Mouse (Mus musculus): ENCODE measurements around the gene Ppm1l. TPM values are rescaled to one million over a fixed set of nuclear protein-coding genes. Genes with fewer than 3 reads are reported as not detected.
A peak's percentile ranks its signal among the peaks of the same experiment; 100 is the strongest.

The Ppm1l gene
- total RNA-seq, 2 experiments from 2014 or later = 27.2 to 29.4 TPM

- 0 out of 2 replicates have a peak, but pooled peaks have one; percentile 54 for ATAC-seq (replicated peaks; ENCODE audit: low FRiP score, poor library complexity, severe bottlenecking)
Measured at GRCm38 (mm10) chr3:69481835-69482234, 165.2 kb downstream of the Ppm1l start.

- no peak for ATAC-seq (replicated peaks; ENCODE audit: low FRiP score, poor library complexity, severe bottlenecking)
Measured at GRCm38 (mm10) chr3:69484006-69484574, 167.4 kb downstream of the Ppm1l start.

- ATAC-seq (replicated peaks; ENCODE audit: low FRiP score, poor library complexity, severe bottlenecking) = no peak
Measured at GRCm38 (mm10) chr3:69484582-69484981, 167.9 kb downstream of the Ppm1l start.

GRCm38 (mm10) chr3:69485347-69485746 lies 168.7 kb downstream of the Ppm1l start:
- no peak for ATAC-seq (replicated peaks; ENCODE audit: low FRiP score, poor library complexity, severe bottlenecking)

GRCm38 (mm10) chr3:69485756-69486155 lies 169.1 kb downstream of the Ppm1l start:
- ATAC-seq (replicated peaks; ENCODE audit: low FRiP score, poor library complexity, severe bottlenecking) = no peak

- no peak for ATAC-seq (replicated peaks; ENCODE audit: low FRiP score, poor library complexity, severe bottlenecking)
Measured at GRCm38 (mm10) chr3:69487471-69487870, 170.8 kb downstream of the Ppm1l start.

GRCm38 (mm10) chr3:69489669-69490068 lies 173.0 kb downstream of the Ppm1l start:
- no peak for ATAC-seq (replicated peaks; ENCODE audit: low FRiP score, poor library complexity, severe bottlenecking)

GRCm38 (mm10) chr3:69490981-69491681 lies 174.5 kb downstream of the Ppm1l start:
- no peak for ATAC-seq (replicated peaks; ENCODE audit: low FRiP score, poor library complexity, severe bottlenecking)

- no peak for ATAC-seq (replicated peaks; ENCODE audit: low FRiP score, poor library complexity, severe bottlenecking)
Measured at GRCm38 (mm10) chr3:69494233-69495010, 177.8 kb downstream of the Ppm1l start.

- ATAC-seq (replicated peaks; ENCODE audit: low FRiP score, poor library complexity, severe bottlenecking) = no peak
Measured at GRCm38 (mm10) chr3:69497178-69497577, 180.5 kb downstream of the Ppm1l start.

- no peak for ATAC-seq (replicated peaks; ENCODE audit: low FRiP score, poor library complexity, severe bottlenecking)
Measured at GRCm38 (mm10) chr3:69502009-69502408, 185.3 kb downstream of the Ppm1l start.

- ATAC-seq (replicated peaks; ENCODE audit: low FRiP score, poor library complexity, severe bottlenecking) = no peak
Measured at GRCm38 (mm10) chr3:69502527-69502926, 185.9 kb downstream of the Ppm1l start.

GRCm38 (mm10) chr3:69505090-69505489 lies 188.4 kb downstream of the Ppm1l start:
- ATAC-seq (replicated peaks; ENCODE audit: low FRiP score, poor library complexity, severe bottlenecking) = no peak

- ATAC-seq (replicated peaks; ENCODE audit: low FRiP score, poor library complexity, severe bottlenecking) = no peak
Measured at GRCm38 (mm10) chr3:69506352-69506751, 189.7 kb downstream of the Ppm1l start.

- no peak for ATAC-seq (replicated peaks; ENCODE audit: low FRiP score, poor library complexity, severe bottlenecking)
Measured at GRCm38 (mm10) chr3:69509411-69509952, 192.8 kb downstream of the Ppm1l start.

GRCm38 (mm10) chr3:69511881-69512280 lies 195.2 kb downstream of the Ppm1l start:
- no peak for ATAC-seq (replicated peaks; ENCODE audit: low FRiP score, poor library complexity, severe bottlenecking)

- ATAC-seq (replicated peaks; ENCODE audit: low FRiP score, poor library complexity, severe bottlenecking) = no peak
Measured at GRCm38 (mm10) chr3:69512402-69512801, 195.7 kb downstream of the Ppm1l start.

GRCm38 (mm10) chr3:69515730-69516350 lies 199.2 kb downstream of the Ppm1l start:
- no peak for ATAC-seq (replicated peaks; ENCODE audit: low FRiP score, poor library complexity, severe bottlenecking)

- no peak for ATAC-seq (replicated peaks; ENCODE audit: low FRiP score, poor library complexity, severe bottlenecking)
Measured at GRCm38 (mm10) chr3:69519188-69519587, 202.5 kb downstream of the Ppm1l start.
